Comparison of ENCODE assay signal across 22 mouse cellular contexts in genomic region chr5:36885067-36885466, GRCm38 (mm10). TPM values are rescaled to one million over a fixed set of nuclear protein-coding genes. Genes with fewer than 3 reads are reported as not detected.
A peak's percentile ranks its signal among the peaks of the same experiment; 100 is the strongest.
DNase-seq lines count a peak whose midpoint lies in the region; ATAC-seq and TF ChIP-seq lines count a peak whose summit lies in the region.
"Had no signal": no experiment of that assay in that cellular context is flagged by ENCODE, and none has a peak within 500 bp of the region (broad histone marks: within the 10 kb centered on the region; RNA-seq: fewer than 3 reads in every experiment).

No protein-coding gene starts in this region.

- no peak overlapping the region for H3K27ac ChIP-seq in forebrain, embryonic 14.5 days (ENCODE audit: low read depth, low read length)
- no peak overlapping the region for H3K27ac ChIP-seq in forebrain, embryonic 10.5 days
- H3K27ac ChIP-seq in left cerebral cortex, adult 2 months, result peak overlapping the region; percentile 66
- H3K27ac ChIP-seq: embryonic facial prominence, embryonic 10.5 days; gastrocnemius, adult 2 months; heart, embryonic 13.5 days; hindbrain, embryonic 15.5 days had no signal

- no peaks in the 10 kb centered on the region for H3K36me3 ChIP-seq in forebrain, embryonic 14.5 days (ENCODE audit: control insufficient read depth, insufficient read depth, low read length)
- no peaks in the 10 kb centered on the region for H3K36me3 ChIP-seq in forebrain, embryonic 10.5 days (replicated peaks)
- H3K36me3 ChIP-seq: embryonic facial prominence, embryonic 10.5 days; heart, embryonic 13.5 days; hindbrain, embryonic 15.5 days had no signal

- no peak for TF ChIP-seq CTCF in left cerebral cortex, adult 2 months (IDR thresholded peaks at IDR 0.05)
- TF ChIP-seq CTCF in brain, embryonic 14.5 days (IDR thresholded peaks at IDR 0.05; ENCODE audit: borderline replicate concordance, extremely low read depth, insufficient read depth, insufficient read length), result no peak

- no peak overlapping the region for H3K4me3 ChIP-seq in forebrain, embryonic 14.5 days (ENCODE audit: low read depth, low read length)
- H3K4me3 ChIP-seq in forebrain, embryonic 10.5 days, result no peak overlapping the region
- H3K4me3 ChIP-seq in left cerebral cortex, adult 2 months, result no peak overlapping the region
- H3K4me3 ChIP-seq: embryonic facial prominence, embryonic 10.5 days; gastrocnemius, adult 2 months; heart, embryonic 13.5 days; hindbrain, embryonic 15.5 days had no signal

- peak; percentile 57 for DNase-seq in forebrain, embryonic 14.5 days (ENCODE audit: low spot score)
- DNase-seq in forebrain, embryonic 10.5 days (ENCODE audit: extremely low spot score, low spot score), result no peak
- no peak for DNase-seq in left cerebral cortex, adult 2 months (ENCODE audit: extremely low spot score in 1 of 2, low spot score in 2 of 2)
- DNase-seq in left cerebral cortex, postnatal 10 days (ENCODE audit: extremely low spot score in 1 of 2, low spot score in 2 of 2), result no peak
- DNase-seq in retina, postnatal 1 day, result peak; percentile 47
- DNase-seq in retina, embryonic 14.5 days (ENCODE audit: low spot score), result no peak
- peak; percentile 70 for DNase-seq in brain, embryonic 14.5 days (ENCODE audit: low read depth)
- DNase-seq in embryo, embryonic 11 days, result no peak
- DNase-seq: adrenal gland, postnatal 10 days; cerebellum, adult 9-11 months; cerebellum, postnatal 36 days; gastrocnemius, adult 2 months; gastrocnemius, postnatal 25 days; heart, postnatal 36 days had no signal

- no peaks in the 10 kb centered on the region for H3K9me3 ChIP-seq in forebrain, embryonic 14.5 days (replicated peaks; ENCODE audit: control insufficient read depth, low read length)
- no peaks in the 10 kb centered on the region for H3K9me3 ChIP-seq in forebrain, embryonic 10.5 days
- H3K9me3 ChIP-seq: embryonic facial prominence, embryonic 10.5 days; heart, embryonic 13.5 days; hindbrain, embryonic 15.5 days had no signal

- peaks cover 7% of the 10 kb centered on the region; the same call in 1 of the 2 replicates for H3K4me1 ChIP-seq in forebrain, embryonic 14.5 days (ENCODE audit: control insufficient read depth, insufficient read depth, low read length)
- H3K4me1 ChIP-seq in forebrain, embryonic 10.5 days, result peaks cover 32% of the 10 kb centered on the region

- 37% methylated on average over 1 of the region's 1 CpGs for WGBS in forebrain, embryonic 14.5 days
- WGBS in forebrain, embryonic 10.5 days, result 87% methylated on average over 1 of the region's 1 CpGs

- no peak overlapping the region for H3K9ac ChIP-seq in forebrain, embryonic 14.5 days (ENCODE audit: low read length)
- H3K9ac ChIP-seq: heart, embryonic 13.5 days; hindbrain, embryonic 15.5 days had no signal

- no peak for ATAC-seq in forebrain, embryonic 14.5 days
- ATAC-seq: forebrain, embryonic 16.5 days; intestine, embryonic 16.5 days had no signal

- intact Hi-C loops in left cerebral cortex, adult 2 months (cut with DNase I), result loop anchor here (2.0 kb wide), 1 partner anchor 16 kb away; the partner anchor contains the start of gene Ppp2r2c
- intact Hi-C loops in left cerebral cortex, postnatal 10 days (cut with DNase I), result loop anchor here (5.0 kb wide), 1 partner anchor 37 kb away; no protein-coding TSS in a partner anchor

- H3K4me2 ChIP-seq in forebrain, embryonic 14.5 days (ENCODE audit: low read length), result no peak overlapping the region
- H3K4me2 ChIP-seq: heart, embryonic 13.5 days; hindbrain, embryonic 15.5 days had no signal

- no peak for TF ChIP-seq POLR2A in brain, embryonic 14.5 days (IDR thresholded peaks at IDR 0.05; ENCODE audit: borderline replicate concordance, extremely low read depth, insufficient read depth, insufficient read length, poor library complexity, severe bottlenecking)

- no peaks in the 10 kb centered on the region for H3K27me3 ChIP-seq in forebrain, embryonic 14.5 days (replicated peaks; ENCODE audit: control insufficient read depth, insufficient read depth, low read length)
- H3K27me3 ChIP-seq in forebrain, embryonic 10.5 days (ENCODE audit: poor library complexity, severe bottlenecking), result 0 out of 2 replicates have a peak, but pooled peaks cover 12% of the 10 kb centered on the region
- H3K27me3 ChIP-seq: CH12.LX; hindbrain, embryonic 15.5 days had no signal

RNA-seq across cellular contexts. Expression of gene Ppp2r2c, which starts 16.8 kb away (rescaled TPM):
- polyA plus RNA-seq in forebrain, embryonic 14.5 days (2014; fragmentation: Nextera tagmentation; extraction: Ambion mirVana), result 17.1 and 23.4 TPM in 2 replicates
- polyA plus RNA-seq in forebrain, embryonic 10.5 days (2016; fragmentation: Nextera tagmentation; extraction: Ambion mirVana), result 0.68 and 0.78 TPM in 2 replicates
- 100 to 1,000 TPM; 448 to 462 TPM for total RNA-seq in left cerebral cortex, adult 2 months (2021)
- 100 to 1,000 TPM; 380 to 391 TPM for total RNA-seq in left cerebral cortex, postnatal 10 days (2021)
- 49.0 and 66.7 TPM in 2 replicates for polyA plus RNA-seq in brain, embryonic 14.5 days (2012; rRNA removed)
- total RNA-seq: granulocyte monocyte progenitor cell, adult 5-6 weeks had no signal
- polyA plus RNA-seq: heart, postnatal 0 days had no signal

RNA-seq across cellular contexts. Expression of gene Man2b2, which starts 54.6 kb away (rescaled TPM):
- 5.7 and 7.4 TPM in 2 replicates for polyA plus RNA-seq in forebrain, embryonic 14.5 days (2014; fragmentation: Nextera tagmentation; extraction: Ambion mirVana)
- 12.3 and 13.0 TPM in 2 replicates for polyA plus RNA-seq in forebrain, embryonic 10.5 days (2016; fragmentation: Nextera tagmentation; extraction: Ambion mirVana)
- 10 to 100 TPM; 25.3 to 25.8 TPM for total RNA-seq in left cerebral cortex, adult 2 months (2021)
- 10 to 100 TPM; 18.2 to 23.1 TPM for total RNA-seq in left cerebral cortex, postnatal 10 days (2021)
- polyA plus RNA-seq in brain, embryonic 14.5 days (2012; rRNA removed), result 13.8 and 18.1 TPM in 2 replicates

Comparison
In these comparisons a context has a peak if more than half of its experiments do, and no peak if none do; other contexts are left out.
1. DNase-seq: peak in forebrain, embryonic 14.5 days (single experiment), retina, postnatal 1 day (single experiment) and brain, embryonic 14.5 days (single experiment); none in forebrain, embryonic 10.5 days (single experiment), left cerebral cortex, adult 2 months (0 of 2), left cerebral cortex, postnatal 10 days (0 of 2), retina, embryonic 14.5 days (single experiment) and embryo, embryonic 11 days (single experiment).
2. RNA of gene Ppp2r2c, which starts 16.8 kb away (polyA plus RNA-seq): 49.0 to 66.7 TPM in brain, embryonic 14.5 days and 17.1 to 23.4 TPM in forebrain, embryonic 14.5 days; 0.68 to 0.78 TPM in forebrain, embryonic 10.5 days; every median in the first group is over 10 times any median in the second.